10 mouse cellular contexts compared by ENCODE assay signal in genomic region chr11:68579462-68579881, GRCm38 (mm10). TPM values are rescaled to one million over a fixed set of nuclear protein-coding genes. Genes with fewer than 3 reads are reported as not detected.
DNase-seq lines count a peak whose midpoint lies in the region; ATAC-seq and TF ChIP-seq lines count a peak whose summit lies in the region.
"Had no signal": no experiment of that assay in that cellular context is flagged by ENCODE, and none has a peak within 500 bp of the region (broad histone marks: within the 10 kb centered on the region; RNA-seq: fewer than 3 reads in every experiment).

No protein-coding gene starts in this region.

- H3K27ac ChIP-seq in gastrocnemius, adult 2 months = no peak overlapping the region
- no peak overlapping the region for H3K27ac ChIP-seq in CH12.LX (ENCODE audit: insufficient read depth, low read depth)
- H3K27ac ChIP-seq in embryonic facial prominence, embryonic 13.5 days = peak overlapping the region; percentile 19; the same call in 1 of the 2 replicates
- peak overlapping the region; percentile 60 for H3K27ac ChIP-seq in midbrain, embryonic 14.5 days (replicated peaks; ENCODE audit: low read depth, low read length)

- no peaks in the 10 kb centered on the region for H3K36me3 ChIP-seq in CH12.LX (replicated peaks in 1 of 2; ENCODE audit: control insufficient read depth in 1 of 2, insufficient read depth in 1 of 2, low read length in 1 of 2)
- no peaks in the 10 kb centered on the region for H3K36me3 ChIP-seq in embryonic facial prominence, embryonic 13.5 days
- H3K36me3 ChIP-seq in midbrain, embryonic 14.5 days (ENCODE audit: control insufficient read depth, insufficient read depth, low read length) = no peaks in the 10 kb centered on the region

- TF ChIP-seq RAD21 in CH12.LX (IDR thresholded peaks at IDR 0.05; ENCODE audit: low read depth, low read length) = no peak

- no peak for TF ChIP-seq EP300 in CH12.LX (IDR thresholded peaks at IDR 0.05; ENCODE audit: low read length)

- H3K4me3 ChIP-seq in gastrocnemius, adult 2 months = no peak overlapping the region
- H3K4me3 ChIP-seq in CH12.LX (replicated peaks in 1 of 3; ENCODE audit: low read depth in 2 of 3, low read length in 2 of 3, poor library complexity in 1 of 3) = no peak overlapping the region
- no peak overlapping the region for H3K4me3 ChIP-seq in embryonic facial prominence, embryonic 13.5 days
- H3K4me3 ChIP-seq in midbrain, embryonic 14.5 days (replicated peaks; ENCODE audit: low read depth, low read length) = no peak overlapping the region

- in situ Hi-C loops in CH12.LX (cut with MboI; ENCODE audit: low pct_ligation_motif_present, low pct_unique_long_range_greater_than_20kb, low sequenced_read_pairs) = loop anchor here (10.0 kb wide), 1 partner anchor 295 kb away; the partner anchor contains the start of gene Ndel1

- 29% methylated on average over 9 of the region's 9 CpGs for WGBS in embryonic facial prominence, embryonic 13.5 days
- WGBS in midbrain, embryonic 14.5 days = 20% methylated on average over 9 of the region's 9 CpGs

- no peaks in the 10 kb centered on the region for H3K79me2 ChIP-seq in CH12.LX (replicated peaks; ENCODE audit: control insufficient read depth, extremely low read depth, insufficient read depth, poor library complexity, severe bottlenecking)

- ATAC-seq in embryonic facial prominence, embryonic 13.5 days (ENCODE audit: insufficient number of reproducible peaks, insufficient read depth, low FRiP score, low TSS enrichment, low read depth) = no peak
- no peak for ATAC-seq in midbrain, embryonic 14.5 days (ENCODE audit: low FRiP score, low TSS enrichment)
- no peak for ATAC-seq in megakaryocyte progenitor cell, adult 5-6 weeks (replicated peaks; ENCODE audit: poor library complexity)

- peak; percentile 45 for DNase-seq in gastrocnemius, adult 2 months
- DNase-seq in gastrocnemius, adult 18-20 months (ENCODE audit: low spot score) = no peak
- DNase-seq in CH12.LX (ENCODE audit: extremely low read depth) = no peak
- DNase-seq in layer of hippocampus, adult 18-20 months (ENCODE audit: low spot score in 2 of 2) = peak; percentile 30 to 55
- DNase-seq in midbrain, embryonic 14.5 days = peak; percentile 80
- no peak for DNase-seq in spleen, adult 18-20 months

- TF ChIP-seq CTCF in gastrocnemius, adult 2 months (IDR thresholded peaks at IDR 0.05) = no peak
- no peak for TF ChIP-seq CTCF in CH12.LX (conservative IDR thresholded peaks at IDR 0.05 in 1 of 2, IDR thresholded peaks at IDR 0.05 in 1 of 2; ENCODE audit: low read depth in 2 of 2, low read length in 2 of 2)

- intact Hi-C loops in gastrocnemius, adult 2 months (cut with DNase I) = no loop called here

- dilution Hi-C loops in CH12.LX (cut with MboI; ENCODE audit: extremely low pct_ligation_motif_present, extremely low pct_unique_long_range_greater_than_20kb, low sequenced_read_pairs) = no loop called here

- peaks cover 7% of the 10 kb centered on the region for H3K27me3 ChIP-seq in CH12.LX (replicated peaks)
- peaks cover 5% of the 10 kb centered on the region; the same call in 1 of the 2 replicates for H3K27me3 ChIP-seq in embryonic facial prominence, embryonic 13.5 days
- H3K27me3 ChIP-seq in midbrain, embryonic 14.5 days (ENCODE audit: control insufficient read depth, insufficient read depth, low read length) = no peaks in the 10 kb centered on the region

- no peak overlapping the region for H3K9ac ChIP-seq in CH12.LX (ENCODE audit: insufficient read depth, low read depth)
- 0 out of 2 replicates have a peak overlapping the region, but pooled peaks have one; percentile 22 for H3K9ac ChIP-seq in embryonic facial prominence, embryonic 13.5 days
- no peak overlapping the region for H3K9ac ChIP-seq in midbrain, embryonic 14.5 days (replicated peaks; ENCODE audit: low read length)

- peaks cover 0 to 5% of the 10 kb centered on the region in 2 experiments; a peak in 1 of 4 replicates for H3K4me1 ChIP-seq in CH12.LX (ENCODE audit: control insufficient read depth in 1 of 2, insufficient read depth in 2 of 2)
- peaks cover 15% of the 10 kb centered on the region for H3K4me1 ChIP-seq in embryonic facial prominence, embryonic 13.5 days
- peaks cover 6% of the 10 kb centered on the region for H3K4me1 ChIP-seq in midbrain, embryonic 14.5 days (ENCODE audit: control insufficient read depth, insufficient read depth, low read length)

- H3K4me2 ChIP-seq in CH12.LX (ENCODE audit: insufficient read depth, low read depth, poor library complexity, severe bottlenecking) = no peak overlapping the region
- H3K4me2 ChIP-seq in embryonic facial prominence, embryonic 13.5 days = no peak overlapping the region
- H3K4me2 ChIP-seq in midbrain, embryonic 14.5 days (ENCODE audit: low read length) = no peak overlapping the region

- no peak for TF ChIP-seq POLR2A in CH12.LX (IDR thresholded peaks at IDR 0.05; ENCODE audit: low read depth, low read length)

- no peaks in the 10 kb centered on the region for H3K9me3 ChIP-seq in CH12.LX (replicated peaks; ENCODE audit: low read length)
- no peaks in the 10 kb centered on the region for H3K9me3 ChIP-seq in embryonic facial prominence, embryonic 13.5 days
- H3K9me3 ChIP-seq in midbrain, embryonic 14.5 days (ENCODE audit: control insufficient read depth, low read length) = no peaks in the 10 kb centered on the region

TF ChIP-seq in CH12.LX, 34 proteins besides CTCF, POLR2A, EP300 and RAD21:
- no peak for TF ChIP-seq NRF1 (IDR thresholded peaks at IDR 0.05; ENCODE audit: low read depth, low read length)
- no peak for TF ChIP-seq ELF1 (IDR thresholded peaks at IDR 0.05; ENCODE audit: low read depth, low read length)
- TF ChIP-seq MAX (IDR thresholded peaks at IDR 0.05; ENCODE audit: low read length) = 0 out of 2 replicates have a peak, but pooled peaks have one; percentile 14

RNA-seq across cellular contexts. Expression of gene Ccdc42, which starts 7.3 kb away (rescaled TPM):
- total RNA-seq in gastrocnemius, adult 2 months (2021) = not detected
- not detected for total RNA-seq in gastrocnemius, adult 18-20 months (2021)
- total RNA-seq in CH12.LX (2012; rRNA removed) (not detected in 2 replicates), CH12.LX (2014; rRNA removed) (not detected in 2 replicates)
- polyA plus RNA-seq in CH12.LX (2012; ENCODE audit: insufficient read length, low read depth) = not detected in 2 replicates
- polyA plus RNA-seq in embryonic facial prominence, embryonic 13.5 days (2015; fragmentation: Nextera tagmentation; extraction: Ambion mirVana) = 0.26 TPM in 1 of 2 replicates, not detected in the other
- 1 to 10 TPM; 1.2 to 2.5 TPM for total RNA-seq in layer of hippocampus, adult 18-20 months (2021)
- polyA plus RNA-seq in midbrain, embryonic 14.5 days (2014; fragmentation: Nextera tagmentation; extraction: Ambion mirVana) = 0.36 TPM in 1 of 2 replicates, not detected in the other
- total RNA-seq in megakaryocyte progenitor cell, adult 5-6 weeks (2015) = not detected in 2 replicates
- not detected in 2 replicates for total RNA-seq in megakaryocyte progenitor cell, adult 5-6 weeks (2017)
- polyA plus RNA-seq: C2C12; stomach, embryonic 14.5 days had no signal

RNA-seq across cellular contexts. Expression of gene Mfsd6l, which starts 23.5 kb away (rescaled TPM):
- under 1 TPM in 1 of 2 experiments, not detected in 1; 0.11 TPM for total RNA-seq in gastrocnemius, adult 2 months (2021)
- not detected for total RNA-seq in gastrocnemius, adult 18-20 months (2021)
- 4.1 and 4.2 TPM in 2 replicates for total RNA-seq in CH12.LX (2012; rRNA removed)
- total RNA-seq in CH12.LX (2014; rRNA removed) = 4.0 and 5.1 TPM in 2 replicates
- polyA plus RNA-seq in CH12.LX (2012; ENCODE audit: insufficient read length, low read depth) = 6.4 and 7.2 TPM in 2 replicates
- 0.48 and 1.1 TPM in 2 replicates for polyA plus RNA-seq in embryonic facial prominence, embryonic 13.5 days (2015; fragmentation: Nextera tagmentation; extraction: Ambion mirVana)
- total RNA-seq in layer of hippocampus, adult 18-20 months (2021) = not detected
- polyA plus RNA-seq in midbrain, embryonic 14.5 days (2014; fragmentation: Nextera tagmentation; extraction: Ambion mirVana) = not detected in 2 replicates
- 0.17 and 0.34 TPM in 2 replicates for total RNA-seq in megakaryocyte progenitor cell, adult 5-6 weeks (2015)
- not detected in 2 replicates for total RNA-seq in megakaryocyte progenitor cell, adult 5-6 weeks (2017)
- polyA plus RNA-seq: C2C12 had no signal

Comparison
In these comparisons a context has a peak if more than half of its experiments do, and no peak if none do; other contexts are left out.
1. DNase-seq: peak in gastrocnemius, adult 2 months (single experiment), layer of hippocampus, adult 18-20 months (2 of 2) and midbrain, embryonic 14.5 days (single experiment); none in gastrocnemius, adult 18-20 months (single experiment), CH12.LX (single experiment) and spleen, adult 18-20 months (0 of 2).
2. H3K27ac ChIP-seq: peak in embryonic facial prominence, embryonic 13.5 days (single experiment) and midbrain, embryonic 14.5 days (single experiment); none in gastrocnemius, adult 2 months (single experiment) and CH12.LX (single experiment).